Mouse (Mus musculus): Measurements from ENCODE around the gene Tbx6. TPM values are rescaled to one million over a fixed set of nuclear protein-coding genes. Genes with fewer than 3 reads are reported as not detected.
A peak's percentile ranks its signal among the peaks of the same experiment; 100 is the strongest.

Tbx6 gene
- polyA plus RNA-seq, 1 experiment from 2014 or later = 0.25 TPM

DNA sequence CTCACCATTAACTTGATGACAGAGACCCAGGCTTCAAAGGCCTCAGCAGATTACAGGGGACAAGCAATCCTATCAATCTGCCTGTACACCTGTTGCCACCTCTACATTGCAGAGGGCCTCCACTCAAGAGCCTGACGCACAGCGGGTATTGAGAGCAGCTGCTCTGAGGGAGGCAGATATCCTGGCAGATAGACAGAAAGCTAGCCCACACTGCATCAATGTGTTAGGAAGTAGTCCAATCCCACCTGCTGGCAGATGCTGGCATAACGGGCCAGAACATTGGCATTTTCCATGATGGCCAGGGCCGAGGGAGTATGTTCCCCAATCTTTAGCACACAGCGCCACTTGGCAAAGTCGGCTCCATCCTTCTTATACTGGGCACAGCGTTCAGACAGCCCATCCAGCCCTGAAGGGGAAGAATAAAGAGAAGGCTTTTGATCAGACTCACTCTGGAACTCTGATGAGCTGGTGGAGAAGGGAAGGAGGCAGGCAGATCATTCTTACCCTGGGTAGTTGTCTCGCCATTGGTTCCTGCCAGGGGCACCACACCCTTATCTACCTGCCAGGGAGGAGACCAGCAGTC is 15.2 kb downstream of the Tbx6 start:
- ATAC-seq (ENCODE audit: low read depth) = no peak
- no peaks in the 10 kb centered on the region for H3K27me3 ChIP-seq (ENCODE audit: control insufficient read depth, insufficient read depth, low read depth, low read length)
- peaks cover 24% of the 10 kb centered on the region for H3K36me3 ChIP-seq (ENCODE audit: control insufficient read depth, insufficient read depth, low read length)
- H3K4me1 ChIP-seq (replicated peaks; ENCODE audit: control insufficient read depth, insufficient read depth, low read length) = peaks cover 30% of the 10 kb centered on the region
- H3K4me2 ChIP-seq (ENCODE audit: low read depth, low read length) = peak overlapping the region; percentile 88; the same call in 1 of the 2 replicates
- H3K4me3 ChIP-seq (ENCODE audit: low read length) = no peak overlapping the region
- H3K9me3 ChIP-seq (ENCODE audit: control insufficient read depth, low read length) = no peaks in the 10 kb centered on the region
- peak overlapping the region; percentile 86; the same call in 1 of the 2 replicates for H3K9ac ChIP-seq (ENCODE audit: low read length)
- WGBS = 73% methylated on average over 8 of the region's 8 CpGs
- H3K27ac ChIP-seq (ENCODE audit: low read length) = no peak overlapping the region

DNA sequence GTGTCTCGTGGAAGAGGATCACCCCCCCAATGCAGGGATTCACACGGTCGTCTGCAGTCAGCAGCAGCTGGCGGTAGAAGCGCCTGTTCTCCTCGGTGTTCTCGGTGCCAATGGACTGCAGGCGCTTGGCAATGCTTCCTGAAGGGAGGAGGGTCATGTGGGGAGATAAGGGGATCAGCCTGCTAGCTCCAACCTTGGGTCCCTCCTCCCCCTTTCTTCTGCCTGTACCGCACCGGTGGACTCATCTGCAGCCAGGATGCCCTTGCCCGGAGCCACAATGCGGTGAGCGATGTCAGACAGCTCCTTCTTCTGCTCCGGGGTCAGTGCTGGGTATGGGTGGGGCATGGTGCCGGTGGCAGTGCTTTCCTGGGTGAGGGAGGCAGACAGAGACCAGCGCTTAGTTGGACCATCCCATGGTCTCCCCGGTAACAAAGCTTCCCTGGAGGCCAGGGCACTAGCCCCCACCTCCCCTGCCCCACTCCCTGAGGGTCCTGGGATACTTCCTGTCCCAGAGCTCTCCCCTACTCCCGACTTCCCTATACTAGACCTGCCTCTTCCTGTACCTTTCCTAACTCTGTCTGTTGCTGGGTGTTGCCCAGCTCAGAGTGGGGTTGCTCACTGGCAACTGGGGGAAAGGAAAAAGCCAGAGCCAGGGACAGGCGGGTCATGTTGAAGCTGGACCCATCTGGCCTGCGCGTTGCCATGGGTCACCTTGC is 16.3 kb downstream of the Tbx6 start, which contains the start of gene Fam57b:
Fam57b (plus strand) TSS at position 258 of the 716 bp plus-strand sequence.
- Histone ChIP-seq H3K4me1 (replicated peaks; ENCODE audit: control insufficient read depth, insufficient read depth, low read length) (peaks cover 30% of the 10 kb centered on the region), H3K9me3 (ENCODE audit: control insufficient read depth, low read length) (no peaks in the 10 kb centered on the region)
- WGBS = 20% methylated on average over 21 of the region's 21 CpGs

DNA sequence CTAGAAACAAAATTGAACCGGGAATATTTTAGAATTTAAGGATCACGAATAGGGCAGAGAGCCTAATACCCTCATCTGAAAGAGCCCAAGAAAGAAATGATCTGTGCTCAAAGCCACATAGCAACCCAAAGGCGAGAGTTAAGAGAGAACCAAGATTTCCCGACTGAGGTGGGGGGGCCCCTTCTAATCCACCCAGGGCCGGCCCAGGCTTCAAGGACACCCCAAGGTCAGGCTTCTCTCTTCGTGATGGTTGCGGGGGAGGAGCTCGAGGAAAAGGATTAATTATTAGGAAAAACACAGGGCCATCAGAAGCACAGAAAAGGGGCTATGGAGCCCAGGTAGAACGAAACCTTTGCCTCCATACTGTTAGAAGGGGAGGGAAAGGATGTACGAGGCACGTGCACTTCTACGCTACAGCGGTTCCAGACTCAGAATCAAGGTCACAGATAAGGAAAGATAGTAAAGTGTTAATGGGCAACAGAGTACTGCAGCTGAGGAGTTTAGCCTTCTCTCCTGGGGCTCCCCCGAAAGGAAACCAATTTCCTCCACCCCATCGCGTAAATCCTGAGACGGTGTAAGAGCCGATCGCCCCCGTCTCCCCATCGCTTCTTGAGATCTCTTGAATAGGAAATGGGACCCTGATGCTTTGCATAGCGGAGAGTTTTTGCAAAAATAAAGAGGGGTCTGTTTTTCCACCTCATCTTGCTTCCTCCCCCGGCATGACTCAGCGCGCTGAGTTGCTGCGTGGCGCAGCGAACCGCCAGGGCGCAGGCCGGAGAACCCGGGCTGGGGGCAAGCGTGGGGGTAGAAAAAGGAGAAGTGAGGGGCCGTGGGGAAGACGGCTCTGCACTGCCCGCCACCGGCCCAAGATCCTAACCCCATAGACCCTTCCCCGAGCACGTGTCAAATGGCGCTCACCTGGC is 17.1 kb downstream of the Tbx6 start:
- ATAC-seq (ENCODE audit: low read depth) = no peak
- under 1% methylated on average over 39 of the region's 40 CpGs for WGBS
- H3K9ac ChIP-seq (ENCODE audit: low read length) = peak overlapping the region; percentile 86
- H3K36me3 ChIP-seq (ENCODE audit: control insufficient read depth, insufficient read depth, low read length) = peaks cover 24% of the 10 kb centered on the region
- peak overlapping the region; percentile 74 for H3K4me3 ChIP-seq (ENCODE audit: low read length)
- H3K4me2 ChIP-seq (ENCODE audit: low read depth, low read length) = peak overlapping the region; percentile 88
- H3K27me3 ChIP-seq (ENCODE audit: control insufficient read depth, insufficient read depth, low read depth, low read length) = no peaks in the 10 kb centered on the region
- H3K27ac ChIP-seq (ENCODE audit: low read length) = peak overlapping the region; percentile 87
- H3K9me3 ChIP-seq (ENCODE audit: control insufficient read depth, low read length) = no peaks in the 10 kb centered on the region
- peaks cover 26% of the 10 kb centered on the region for H3K4me1 ChIP-seq (replicated peaks; ENCODE audit: control insufficient read depth, insufficient read depth, low read length)

More for the DNA sequence above, 16.3 kb downstream of the Tbx6 start, which contains the start of gene Fam57b:
- peaks cover 24% of the 10 kb centered on the region for H3K36me3 ChIP-seq (ENCODE audit: control insufficient read depth, insufficient read depth, low read length)
- no peaks in the 10 kb centered on the region for H3K27me3 ChIP-seq (ENCODE audit: control insufficient read depth, insufficient read depth, low read depth, low read length)
- peak within 1 kb of the TSS; percentile 88 for H3K4me2 ChIP-seq (ENCODE audit: low read depth, low read length)
- no peak for ATAC-seq (ENCODE audit: low read depth)
- H3K27ac ChIP-seq (ENCODE audit: low read length) = peak within 1 kb of the TSS; percentile 87
- H3K9ac ChIP-seq (ENCODE audit: low read length) = peak within 1 kb of the TSS; percentile 86
- peak within 1 kb of the TSS; percentile 74 for H3K4me3 ChIP-seq (ENCODE audit: low read length)

DNA sequence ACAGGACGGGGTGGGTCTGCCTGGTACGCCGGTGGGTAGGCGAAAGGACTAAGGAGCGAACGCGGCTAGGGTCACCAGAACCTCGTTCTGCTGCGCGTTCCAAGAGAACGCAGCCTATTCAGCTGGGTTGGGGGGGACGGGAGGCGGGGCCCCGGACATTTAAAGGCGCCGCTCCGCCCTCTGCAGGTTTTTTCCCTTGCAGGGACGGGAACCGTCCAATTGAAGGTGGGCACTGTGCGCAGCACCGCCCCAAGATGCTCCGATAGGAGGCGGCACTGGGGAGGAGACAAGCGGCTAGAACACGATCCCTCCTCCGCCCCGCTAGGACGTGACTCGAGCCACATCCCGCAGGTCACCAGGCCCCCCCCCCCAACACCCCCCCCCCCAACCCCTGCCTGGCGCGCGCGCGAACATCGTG is 17.8 kb downstream of the Tbx6 start:
- 0% methylated on average over 31 of the region's 36 CpGs for WGBS
- peak; percentile 98 for ATAC-seq (ENCODE audit: low read depth)

DNA sequence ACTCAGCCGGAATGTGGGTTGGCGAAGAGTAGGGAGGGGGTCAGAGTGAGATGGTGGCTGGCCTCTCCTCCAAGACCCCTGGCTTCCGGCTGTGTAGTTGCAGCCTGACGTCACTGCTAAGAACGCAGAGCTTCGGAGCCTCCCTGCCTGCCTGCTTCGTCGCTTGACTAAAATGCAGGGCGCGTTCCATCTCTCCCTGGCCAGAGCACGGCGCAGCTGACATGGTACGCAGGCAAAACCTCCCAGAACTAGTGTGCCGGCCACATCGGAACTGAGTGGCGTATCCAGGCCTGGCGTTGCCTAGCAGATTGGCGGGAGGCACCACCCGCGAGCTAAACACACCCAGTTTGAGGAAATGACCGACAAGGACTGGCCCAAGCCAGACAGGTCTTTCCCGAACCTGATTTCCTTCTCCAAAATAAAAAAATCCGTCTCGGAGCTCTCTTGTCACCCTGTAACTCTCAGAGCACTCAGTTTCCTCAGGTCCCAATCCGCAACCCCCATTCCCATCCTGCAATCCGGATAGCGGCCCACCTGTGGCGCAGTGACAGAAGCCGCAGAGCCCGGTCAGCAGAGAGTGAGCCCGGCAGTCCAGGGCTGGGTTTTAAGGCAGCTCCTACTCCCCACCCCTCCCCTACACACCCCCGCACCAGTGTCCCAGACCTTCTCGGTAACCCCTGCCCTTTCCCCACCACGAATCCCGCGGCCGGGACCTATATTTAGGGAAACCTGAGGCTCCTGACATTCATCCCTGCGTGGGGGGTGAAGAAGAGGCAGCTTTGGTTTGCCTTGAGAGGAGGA is 18.4 kb downstream of the Tbx6 start:
- 2% methylated on average over 37 of the region's 38 CpGs for WGBS
- H3K9ac ChIP-seq (ENCODE audit: low read length) = peak overlapping the region; percentile 74

More for the DNA sequence above, 17.8 kb downstream of the Tbx6 start:
- peaks cover 24% of the 10 kb centered on the region for H3K36me3 ChIP-seq (ENCODE audit: control insufficient read depth, insufficient read depth, low read length)
- peak overlapping the region; percentile 86 for H3K9ac ChIP-seq (ENCODE audit: low read length)
- peak overlapping the region; percentile 98 for H3K27ac ChIP-seq (ENCODE audit: low read length)
- peaks cover 26% of the 10 kb centered on the region for H3K4me1 ChIP-seq (replicated peaks; ENCODE audit: control insufficient read depth, insufficient read depth, low read length)
- H3K9me3 ChIP-seq (ENCODE audit: control insufficient read depth, low read length) = no peaks in the 10 kb centered on the region
- H3K4me2 ChIP-seq (ENCODE audit: low read depth, low read length) = peak overlapping the region; percentile 88
- H3K27me3 ChIP-seq (ENCODE audit: control insufficient read depth, insufficient read depth, low read depth, low read length) = no peaks in the 10 kb centered on the region
- H3K4me3 ChIP-seq (ENCODE audit: low read length) = peak overlapping the region; percentile 74

DNA sequence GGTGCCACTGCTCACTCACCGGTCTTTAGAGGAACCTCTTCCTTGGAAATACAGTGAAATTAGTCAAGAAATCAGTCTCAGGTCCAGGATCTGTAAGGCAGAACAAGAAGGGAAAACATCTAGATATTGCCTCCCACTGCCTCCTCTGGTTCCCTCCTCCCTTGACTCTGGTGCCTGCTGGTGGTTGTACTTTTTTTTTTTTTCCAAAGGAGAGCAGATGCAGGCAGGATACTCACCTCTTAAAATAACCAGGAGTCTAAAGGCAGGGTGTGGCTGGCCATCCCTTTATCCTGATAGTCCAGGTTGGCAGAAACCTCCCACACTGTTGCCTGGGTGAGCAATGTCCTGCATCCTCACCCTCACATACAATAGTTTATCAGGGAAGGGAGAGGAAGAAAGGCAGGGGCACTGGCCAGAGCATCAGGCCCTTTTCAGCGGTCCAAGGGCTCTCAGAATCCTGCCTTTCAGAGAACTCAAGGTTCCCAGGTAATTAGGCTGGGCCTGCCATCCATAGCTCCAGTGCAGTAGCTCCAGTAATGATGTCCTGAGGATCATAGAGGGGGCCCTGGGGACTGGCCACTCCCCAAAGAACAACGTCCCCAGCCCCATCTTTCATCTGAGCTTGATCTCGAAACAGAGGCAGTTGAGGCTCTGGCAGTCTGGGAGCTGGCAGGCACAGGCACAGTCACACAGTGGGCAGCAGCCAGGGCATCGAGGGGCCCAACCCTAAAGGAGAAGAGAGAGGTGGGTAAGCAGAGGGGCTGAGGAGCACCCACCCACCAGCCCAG is 19.2 kb downstream of the Tbx6 start:
- ATAC-seq (ENCODE audit: low read depth) = no peak
- H3K9ac ChIP-seq (ENCODE audit: low read length) = peak overlapping the region; percentile 74
- H3K4me3 ChIP-seq (ENCODE audit: low read length) = peak overlapping the region; percentile 74
- H3K27ac ChIP-seq (ENCODE audit: low read length) = peak overlapping the region; percentile 98
- H3K27me3 ChIP-seq (ENCODE audit: control insufficient read depth, insufficient read depth, low read depth, low read length) = no peaks in the 10 kb centered on the region
- H3K4me1 ChIP-seq (replicated peaks; ENCODE audit: control insufficient read depth, insufficient read depth, low read length) = peaks cover 26% of the 10 kb centered on the region
- H3K4me2 ChIP-seq (ENCODE audit: low read depth, low read length) = peak overlapping the region; percentile 72
- no peaks in the 10 kb centered on the region for H3K9me3 ChIP-seq (ENCODE audit: control insufficient read depth, low read length)
- 56% methylated on average over 5 of the region's 5 CpGs for WGBS
- H3K36me3 ChIP-seq (ENCODE audit: control insufficient read depth, insufficient read depth, low read length) = peaks cover 16% of the 10 kb centered on the region

More for the DNA sequence above, 18.4 kb downstream of the Tbx6 start:
- no peaks in the 10 kb centered on the region for H3K27me3 ChIP-seq (ENCODE audit: control insufficient read depth, insufficient read depth, low read depth, low read length)
- H3K4me2 ChIP-seq (ENCODE audit: low read depth, low read length) = peak overlapping the region; percentile 72
- H3K4me1 ChIP-seq (replicated peaks; ENCODE audit: control insufficient read depth, insufficient read depth, low read length) = peaks cover 26% of the 10 kb centered on the region
- ATAC-seq (ENCODE audit: low read depth) = peak; percentile 94
- H3K36me3 ChIP-seq (ENCODE audit: control insufficient read depth, insufficient read depth, low read length) = peaks cover 22% of the 10 kb centered on the region
- peak overlapping the region; percentile 98 for H3K27ac ChIP-seq (ENCODE audit: low read length)
- peak overlapping the region; percentile 74 for H3K4me3 ChIP-seq (ENCODE audit: low read length)
- H3K9me3 ChIP-seq (ENCODE audit: control insufficient read depth, low read length) = no peaks in the 10 kb centered on the region

DNA sequence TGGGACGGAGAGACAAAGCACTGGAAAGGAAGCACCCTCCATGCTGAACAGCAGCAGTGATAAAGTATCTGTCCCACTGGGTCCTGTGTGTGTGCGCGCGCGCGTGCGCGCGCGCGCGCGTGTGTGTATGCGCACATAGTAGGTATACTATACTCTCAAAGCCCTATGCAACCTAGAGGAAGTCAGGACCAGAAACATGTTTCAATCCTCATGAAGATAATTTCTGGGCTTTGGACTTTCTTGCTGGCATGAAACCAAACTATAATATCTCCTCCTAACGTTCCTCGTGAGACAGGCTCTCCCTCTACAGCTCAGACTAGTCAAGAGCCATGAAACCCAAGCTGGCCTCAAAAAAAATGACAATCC is 19.8 kb downstream of the Tbx6 start:
- Histone ChIP-seq H3K36me3 (ENCODE audit: control insufficient read depth, insufficient read depth, low read length) (peaks cover 12% of the 10 kb centered on the region), H3K9me3 (ENCODE audit: control insufficient read depth, low read length) (no peaks in the 10 kb centered on the region), H3K27ac (ENCODE audit: low read length) (no peak overlapping the region), H3K4me3 (ENCODE audit: low read length) (no peak overlapping the region), H3K9ac (ENCODE audit: low read length) (0 out of 2 replicates have a peak overlapping the region, but pooled peaks have one; percentile 74), H3K4me1 (replicated peaks; ENCODE audit: control insufficient read depth, insufficient read depth, low read length) (peaks cover 26% of the 10 kb centered on the region), H3K27me3 (ENCODE audit: control insufficient read depth, insufficient read depth, low read depth, low read length) (no peaks in the 10 kb centered on the region), H3K4me2 (ENCODE audit: low read depth, low read length) (no peak overlapping the region)
- no peak for ATAC-seq (ENCODE audit: low read depth)
- WGBS = 90% methylated on average over 16 of the region's 16 CpGs

Data from lung, embryonic 16.5 days (tissue).